Mouse (Mus musculus) mouse embryonic stem cell (cell line): ENCODE measurements around the gene Zfp773.

ENCODE experiments used
- in situ Hi-C, 2 experiments: fragments of 300-500 bp; cut with MboI; formaldehyde crosslinking; loops; 1 replicate in 1 of 2; 3 replicates in 1 of 2; pipeline ENCODE4 v1.14.3; 2019 to 2020; ENCODE audit warnings: low sequenced_read_pairs in 2 of 2, low pct_unique_long_range_greater_than_20kb in 1 of 2, mixed read lengths in 1 of 2; ENCODE audit not compliant: unreplicated experiment in 1 of 2

Gene Zfp773

GRCm38 (mm10) chr7:7136379-7136866 lies at the start of gene Zfp773:
TSS of gene Zfp773 (minus strand) at chr7:7136755.
- in situ Hi-C loops: loop anchor here (5.0 to 10.0 kb wide), 2 partner anchors 36 to 158 kb away; partner anchors contain the start of gene Zfp418 (in 2 of the 2)

- in situ Hi-C loops: loop anchor here (25.0 kb wide), 3 partner anchors 474 to 599 kb away; no protein-coding TSS in a partner anchor
These were observed 49.3 kb upstream of the Zfp773 start for GRCm38 (mm10) chr7:7185897-7186296.

- in situ Hi-C loops: loop anchor here (5.0 to 25.0 kb wide), 4 partner anchors 34 to 134 kb away; partner anchors contain the start of gene Zfp773 (in 2 of the 2)
These were observed 34.9 kb upstream of the Zfp773 start, which contains the start of gene Zfp418 for GRCm38 (mm10) chr7:7171227-7172147. TSS of gene Zfp418 (plus strand) at chr7:7171330.

- in situ Hi-C loops: no loop called here
These were observed 9.5 kb upstream of the Zfp773 start for GRCm38 (mm10) chr7:7145991-7146608.

- in situ Hi-C loops: no loop called here
These were observed 7.7 kb upstream of the Zfp773 start for GRCm38 (mm10) chr7:7144215-7144614.

- in situ Hi-C loops: loop anchor here in 1 of 2 experiments (10.0 kb wide), 1 partner anchor 162 kb away; no protein-coding TSS in a partner anchor
These were observed 3.8 kb downstream of the Zfp773 start for GRCm38 (mm10) chr7:7132751-7133150.

GRCm38 (mm10) chr7:7130491-7131124 lies 5.9 kb downstream of the Zfp773 start:
- in situ Hi-C loops: loop anchor here in 1 of 2 experiments (10.0 kb wide), 1 partner anchor 164 kb away; no protein-coding TSS in a partner anchor

- in situ Hi-C loops: no loop called here
These were observed 15.0 kb downstream of the Zfp773 start for GRCm38 (mm10) chr7:7121602-7121980.

GRCm38 (mm10) chr7:7120921-7121601 lies 15.5 kb downstream of the Zfp773 start, which contains the start of gene Zfp954:
TSS of gene Zfp954 (minus strand) at chr7:7121488.
- in situ Hi-C loops: no loop called here

- in situ Hi-C loops: no loop called here
These were observed 18.1 kb downstream of the Zfp773 start for GRCm38 (mm10) chr7:7118441-7118840.

- in situ Hi-C loops: loop anchor here in 1 of 2 experiments (10.0 kb wide), 1 partner anchor 66 kb away; the partner anchor contains the start of gene Zfp418
These were observed 28.1 kb downstream of the Zfp773 start for GRCm38 (mm10) chr7:7108501-7108900.
